Mouse (Mus musculus): ENCODE data around the gene Alox12b.

Gene Alox12b

DNA sequence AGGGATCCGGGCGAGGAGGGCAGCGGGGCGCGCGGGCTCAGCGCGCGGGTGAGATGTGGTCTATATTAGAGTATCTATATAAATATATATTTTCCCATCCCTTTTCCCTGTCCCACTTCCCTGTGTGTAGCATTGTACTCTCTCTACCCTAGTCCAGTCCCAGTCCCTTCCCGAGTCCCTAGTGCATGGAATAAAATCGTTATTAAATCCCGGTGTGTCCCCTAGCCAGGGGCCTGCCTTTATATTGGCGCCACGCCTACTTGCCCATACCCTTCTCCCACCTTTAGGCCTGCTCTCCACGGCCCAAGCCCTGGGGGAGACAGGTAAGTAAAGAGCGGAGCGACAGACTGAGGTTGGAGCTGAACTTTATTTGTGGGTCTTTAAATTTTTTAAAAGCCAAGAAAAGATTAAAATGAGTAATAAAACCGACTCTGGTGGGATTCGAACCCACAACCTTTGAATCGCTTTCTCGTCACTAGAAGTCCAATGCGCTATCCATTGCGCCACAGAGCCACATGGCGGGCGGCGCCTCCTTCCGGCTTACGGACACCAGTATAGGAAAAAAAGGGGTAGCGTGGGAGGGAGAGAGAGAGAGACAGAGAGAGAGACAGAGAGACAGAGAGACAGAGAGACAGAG is 33.6 kb upstream of the Alox12b start:
- in situ Hi-C loops (cut with MboI; ENCODE audit: low sequenced_read_pairs), result no loop called here

DNA sequence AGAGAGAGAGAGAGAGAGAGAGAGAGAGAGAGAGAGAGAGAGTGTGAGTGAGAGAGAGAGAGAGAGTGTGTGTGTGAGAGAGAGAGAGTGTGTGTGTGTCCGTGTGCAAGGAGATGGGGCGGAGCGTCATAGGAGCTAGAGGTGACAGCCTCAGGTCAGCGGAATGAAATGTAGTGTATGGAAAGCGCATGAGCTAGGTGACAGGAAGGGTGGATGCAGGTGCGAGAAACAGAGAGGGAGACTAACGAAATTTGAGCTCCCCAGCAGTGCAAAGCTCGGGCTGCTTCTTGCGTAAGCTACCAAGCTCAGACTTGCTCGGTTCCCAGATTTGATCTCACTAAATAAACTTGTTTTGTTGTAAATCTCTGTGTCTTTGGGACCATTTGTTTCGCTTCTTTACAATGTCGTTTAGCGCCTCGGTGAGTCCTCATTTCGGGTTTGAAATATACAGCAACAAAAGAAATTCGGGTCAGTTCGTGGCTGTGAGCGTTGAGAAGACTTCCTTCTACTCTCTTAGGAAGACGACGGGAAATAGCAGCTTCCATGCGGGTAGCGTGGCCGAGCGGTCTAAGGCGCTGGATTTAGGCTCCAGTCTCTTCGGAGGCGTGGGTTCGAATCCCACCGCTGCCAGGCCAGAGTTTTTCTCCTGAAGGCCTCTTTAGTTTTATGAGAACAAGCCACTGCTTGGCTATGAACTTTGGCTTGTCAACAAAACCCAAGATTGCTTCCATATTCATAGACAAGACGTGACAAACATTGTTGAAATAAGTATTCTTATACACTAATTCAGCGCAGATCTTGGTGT is 32.9 kb upstream of the Alox12b start:
- in situ Hi-C loops (cut with MboI; ENCODE audit: low sequenced_read_pairs), result no loop called here

DNA sequence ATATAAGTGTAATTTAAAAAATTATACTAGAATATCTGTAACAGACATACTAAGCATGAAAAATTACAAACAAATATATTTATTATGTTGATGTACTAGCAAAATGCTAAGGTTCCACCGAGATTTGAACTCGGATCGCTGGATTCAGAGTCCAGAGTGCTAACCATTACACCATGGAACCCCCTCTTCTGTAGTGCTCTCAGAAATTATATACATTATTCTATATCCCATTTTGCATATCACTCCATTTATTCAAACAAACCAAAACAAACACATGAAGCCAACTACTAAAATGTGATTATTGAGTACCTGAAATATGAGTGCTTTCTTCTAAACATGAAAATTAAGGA is 32.3 kb upstream of the Alox12b start:
- in situ Hi-C loops (cut with MboI; ENCODE audit: low sequenced_read_pairs), result no loop called here

DNA sequence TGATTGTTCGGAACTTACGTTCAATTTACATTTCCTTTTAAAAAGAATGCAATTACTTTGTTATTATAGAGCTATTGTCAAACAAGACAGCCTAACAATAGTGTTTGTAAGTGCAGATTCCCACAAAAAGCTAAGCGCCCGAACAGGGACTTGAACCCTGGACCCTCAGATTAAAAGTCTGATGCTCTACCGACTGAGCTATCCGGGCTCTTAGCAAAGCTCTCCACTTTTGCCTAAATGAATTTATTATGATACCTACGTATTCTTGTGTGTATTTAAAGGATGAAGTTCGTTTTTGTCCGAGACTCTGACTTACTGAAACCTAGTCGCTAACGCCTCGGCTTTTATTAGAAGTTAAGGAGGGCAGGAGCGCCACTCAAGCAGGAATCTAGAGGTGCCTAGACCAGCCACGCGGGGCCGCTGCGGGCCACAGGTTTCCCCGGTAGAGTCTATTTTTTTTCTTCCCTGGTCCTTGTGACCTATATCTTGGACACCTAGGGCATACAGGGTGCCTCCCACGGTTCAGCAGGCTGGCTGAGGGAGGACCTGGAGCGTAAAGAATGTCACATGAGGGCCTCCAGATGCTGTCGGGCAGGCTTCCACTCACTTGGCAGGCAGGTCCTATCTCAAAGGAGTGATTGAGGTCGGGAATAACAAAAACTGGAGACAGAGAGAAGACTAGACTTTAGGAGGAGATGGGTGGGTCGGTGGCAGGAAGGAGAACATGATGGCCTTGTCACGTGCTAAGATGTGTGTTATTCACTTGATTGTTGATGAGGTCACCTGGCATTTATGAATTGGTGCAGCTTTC is 31.5 kb upstream of the Alox12b start:
- in situ Hi-C loops (cut with MboI; ENCODE audit: low sequenced_read_pairs), result no loop called here

DNA sequence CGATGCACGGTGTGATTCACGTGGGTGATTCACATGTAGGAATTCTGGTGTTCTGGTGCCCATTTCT is 31.1 kb upstream of the Alox12b start, which contains the start of gene Aloxe3:
TSS of gene Aloxe3 (plus strand) at position 45 of the 67 bp plus-strand sequence.
- in situ Hi-C loops (cut with MboI; ENCODE audit: low sequenced_read_pairs), result no loop called here

DNA sequence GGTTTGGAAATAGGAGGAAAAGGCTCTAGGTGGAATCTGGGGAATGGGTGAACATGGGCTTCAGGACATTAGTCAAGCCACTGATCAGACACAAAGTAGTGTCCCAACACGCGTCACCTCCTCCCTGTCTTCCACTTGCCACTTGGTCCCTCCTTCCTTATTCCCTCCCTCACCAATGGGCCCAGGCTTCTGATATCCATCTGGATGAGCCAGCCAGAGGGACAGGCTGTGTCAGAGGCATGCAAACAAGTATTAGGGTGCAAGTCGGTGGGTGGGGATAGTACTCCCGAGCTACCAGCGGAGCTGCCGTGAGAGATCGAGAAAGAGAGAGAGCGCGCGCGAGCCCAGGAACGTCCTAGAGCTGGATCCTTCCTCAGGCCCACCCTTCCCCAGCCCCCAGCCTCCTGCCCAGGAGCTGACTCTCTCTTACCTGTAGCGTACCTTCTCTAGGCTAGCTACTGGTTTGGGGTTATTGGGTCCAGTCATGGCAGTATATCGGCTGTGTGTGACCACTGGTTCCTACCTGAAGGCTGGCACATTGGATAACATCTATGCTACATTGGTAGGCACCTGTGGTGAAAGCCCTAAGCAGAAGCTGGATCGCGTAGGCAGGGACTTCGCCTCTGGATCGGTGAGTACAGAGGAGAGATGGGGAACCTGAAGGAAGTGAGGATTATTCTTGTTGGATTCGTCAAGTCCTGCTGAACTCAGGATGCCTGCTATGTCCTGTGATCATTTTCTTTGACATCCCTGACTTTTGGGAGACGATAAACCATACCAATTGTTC is 30.7 kb upstream of the Alox12b start:
- in situ Hi-C loops (cut with MboI; ENCODE audit: low sequenced_read_pairs), result no loop called here

DNA sequence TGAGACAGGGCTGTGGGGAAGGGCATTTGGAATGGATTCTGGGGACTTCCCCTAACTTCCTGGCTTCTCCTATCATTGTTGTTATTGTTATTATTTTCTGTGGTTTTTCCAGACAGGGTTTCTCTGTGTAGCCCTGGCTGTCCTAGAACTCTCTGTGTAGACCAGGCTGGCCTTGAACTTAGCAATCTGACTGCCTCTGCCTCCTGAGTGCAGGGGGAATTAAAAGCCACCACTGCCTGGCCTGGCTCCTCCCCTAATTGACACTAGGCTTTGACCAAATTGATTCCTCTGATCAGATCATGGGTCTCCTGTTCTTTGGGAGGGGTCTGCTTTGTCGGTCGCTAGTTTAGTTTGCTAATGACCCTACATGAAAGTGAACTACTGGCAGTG is 30.1 kb upstream of the Alox12b start:
- in situ Hi-C loops (cut with MboI; ENCODE audit: low sequenced_read_pairs), result no loop called here

DNA sequence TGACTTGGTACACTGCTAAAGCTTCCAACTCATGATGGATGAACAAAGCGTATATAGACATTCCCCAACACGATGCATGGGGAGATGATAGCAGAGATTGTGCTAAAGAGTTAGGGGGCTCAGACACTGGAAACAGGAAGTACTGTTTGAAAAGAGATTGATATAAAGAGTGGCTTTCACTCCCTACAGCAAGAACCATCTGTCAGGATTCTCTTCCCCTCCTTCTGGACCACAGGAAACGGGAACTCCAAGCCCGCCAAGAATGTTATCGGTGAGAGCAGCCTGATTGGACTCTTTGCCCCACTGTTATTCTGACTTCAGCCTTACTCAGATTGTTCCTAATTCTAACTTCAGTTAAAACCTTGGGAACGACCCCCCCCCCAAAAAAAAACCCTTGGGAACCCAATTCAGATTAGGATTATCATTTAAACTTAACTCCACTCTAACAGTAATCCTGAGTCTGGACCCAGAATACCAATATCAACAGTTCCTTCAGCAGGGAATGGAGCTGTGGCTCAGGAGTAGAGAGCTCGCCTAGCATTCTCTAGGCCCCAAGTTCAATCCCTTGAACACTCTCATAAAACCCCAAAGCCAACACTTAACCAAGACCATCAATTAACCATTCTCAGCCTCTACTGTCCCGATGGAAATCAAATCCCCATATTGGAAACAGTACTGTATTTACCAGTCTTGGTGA is 28.2 kb upstream of the Alox12b start:
- in situ Hi-C loops (cut with MboI; ENCODE audit: low sequenced_read_pairs), result no loop called here

DNA sequence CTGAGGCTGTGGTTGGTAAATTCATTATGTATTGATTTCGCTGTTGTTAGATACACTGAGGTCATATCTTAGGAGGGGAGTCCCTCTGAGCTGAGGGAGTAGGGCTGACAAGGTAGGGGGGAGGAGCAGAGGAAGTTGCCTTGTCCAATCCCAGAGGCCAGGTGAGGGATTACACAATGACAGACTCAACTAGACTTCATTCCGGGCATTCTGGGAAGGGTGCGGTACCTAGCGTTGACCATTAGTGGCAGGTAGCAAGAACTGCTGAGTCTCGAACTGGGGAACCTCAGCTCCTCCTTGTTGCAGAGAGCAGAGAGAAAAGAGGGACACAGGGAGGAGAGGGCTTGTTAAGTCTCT is 23.2 kb upstream of the Alox12b start:
- in situ Hi-C loops (cut with MboI; ENCODE audit: low sequenced_read_pairs), result no loop called here

DNA sequence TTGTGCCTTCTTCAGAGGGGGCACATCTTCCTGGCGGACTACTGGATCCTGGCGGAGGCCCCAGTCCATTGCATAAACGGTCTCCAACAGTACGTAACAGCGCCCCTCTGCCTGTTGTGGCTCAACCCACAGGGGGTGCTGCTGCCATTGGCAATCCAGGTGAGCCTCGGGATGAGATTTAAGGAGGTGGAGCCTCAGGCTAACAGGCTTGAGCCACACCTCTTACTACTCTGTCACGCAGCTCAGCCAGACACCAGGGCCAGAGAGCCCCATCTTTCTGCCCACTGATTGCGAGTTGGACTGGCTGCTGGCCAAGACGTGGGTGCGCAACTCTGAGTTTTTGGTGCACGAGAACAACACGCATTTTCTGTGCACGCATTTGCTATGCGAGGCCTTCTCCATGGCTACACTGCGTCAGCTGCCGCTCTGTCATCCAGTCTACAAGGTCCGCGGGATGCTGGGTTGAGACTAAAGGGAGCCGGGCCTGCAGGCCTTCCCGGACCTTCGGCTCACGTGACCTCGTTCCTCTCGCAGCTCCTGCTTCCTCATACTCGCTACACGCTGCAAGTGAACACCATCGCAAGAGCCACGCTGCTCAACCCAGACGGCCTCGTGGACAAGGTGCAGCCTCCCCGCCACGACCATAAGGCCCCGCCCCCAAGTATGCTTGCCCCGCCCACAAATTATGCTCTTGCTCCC is 22.7 kb upstream of the Alox12b start:
- in situ Hi-C loops (cut with MboI; ENCODE audit: low sequenced_read_pairs), result no loop called here

DNA sequence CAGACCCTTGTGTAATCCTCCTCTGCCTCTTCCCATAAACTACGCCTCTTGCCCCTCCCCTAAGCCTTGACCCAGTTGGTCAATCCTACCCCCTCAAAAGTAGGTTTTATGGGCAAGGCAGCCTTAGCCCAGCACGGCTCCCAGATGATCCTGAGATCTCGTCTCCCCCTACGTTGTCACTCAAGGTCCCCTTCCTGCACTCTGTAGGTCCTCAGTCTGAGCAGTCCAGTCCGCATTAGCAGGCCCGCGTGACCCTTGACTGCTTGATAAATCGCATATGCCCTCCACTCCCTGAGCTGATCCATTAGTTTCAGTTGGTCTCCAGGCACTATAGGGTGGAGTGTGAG is 22.2 kb upstream of the Alox12b start:
- in situ Hi-C loops (cut with MboI; ENCODE audit: low sequenced_read_pairs), result no loop called here

DNA sequence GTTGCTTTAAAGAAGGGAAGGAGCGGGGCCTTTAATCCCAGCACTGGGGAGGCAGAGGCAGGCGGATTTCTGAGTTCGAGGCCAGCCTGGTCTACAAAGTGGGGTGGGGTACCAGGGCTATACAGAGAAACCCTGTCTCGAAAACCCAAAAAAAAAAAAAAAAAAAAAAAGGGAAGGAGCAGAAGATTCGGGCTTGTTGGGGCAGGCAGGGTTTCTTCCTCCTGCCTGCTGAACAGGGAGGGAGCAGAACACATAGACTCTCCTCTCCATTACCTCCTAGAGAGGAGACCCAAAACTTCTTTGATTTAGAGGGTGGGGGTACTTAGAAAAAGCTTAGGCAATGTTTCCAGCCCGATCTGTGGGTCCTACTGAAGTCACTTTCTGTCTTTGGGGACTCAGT is 21.4 kb upstream of the Alox12b start:
- in situ Hi-C loops (cut with MboI; ENCODE audit: low sequenced_read_pairs), result no loop called here

DNA sequence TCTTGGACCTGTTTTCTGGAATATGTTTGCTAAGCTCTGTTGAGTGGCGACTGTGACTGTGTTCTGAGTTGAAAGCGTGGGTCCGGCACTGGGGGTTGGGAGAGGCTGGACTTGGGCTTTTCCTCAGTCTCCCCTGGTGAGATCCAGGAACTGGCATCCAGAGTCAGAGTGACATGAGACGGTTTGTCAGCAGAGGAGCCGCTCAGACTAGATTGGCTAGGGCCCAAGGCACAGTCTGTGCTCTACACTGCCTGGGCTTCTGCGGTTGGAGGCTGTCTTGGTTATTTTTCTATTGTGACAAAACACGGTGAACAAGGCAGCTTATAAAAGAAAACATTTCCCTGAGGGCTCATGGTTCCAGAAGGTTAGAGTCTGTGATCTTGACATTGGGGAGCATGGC is 9.2 kb upstream of the Alox12b start:
- in situ Hi-C loops (cut with MboI; ENCODE audit: low sequenced_read_pairs), result no loop called here

DNA sequence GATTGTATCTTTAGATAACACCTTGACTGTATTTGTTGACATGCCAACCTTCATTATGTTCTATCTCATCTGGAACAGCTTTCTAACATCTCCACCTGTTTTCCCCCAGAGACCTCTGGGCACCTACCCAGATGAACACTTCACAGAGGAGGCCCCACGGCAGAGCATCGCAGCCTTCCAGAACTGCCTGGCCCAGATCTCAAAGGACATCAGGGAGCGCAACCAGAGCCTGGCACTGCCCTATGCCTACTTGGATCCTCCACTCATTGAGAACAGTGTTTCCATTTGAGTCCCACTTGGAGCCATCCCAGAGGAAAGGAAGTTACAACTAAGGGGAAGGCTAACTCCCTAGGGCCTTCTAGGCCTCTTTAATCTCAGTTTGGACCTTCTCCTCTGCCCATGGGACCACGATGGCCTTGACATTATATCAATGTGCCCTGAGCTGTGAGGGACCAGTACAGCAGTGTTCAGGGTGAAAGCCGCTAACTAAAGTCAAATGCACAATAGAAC is 8.3 kb upstream of the Alox12b start:
- in situ Hi-C loops (cut with MboI; ENCODE audit: low sequenced_read_pairs), result no loop called here

DNA sequence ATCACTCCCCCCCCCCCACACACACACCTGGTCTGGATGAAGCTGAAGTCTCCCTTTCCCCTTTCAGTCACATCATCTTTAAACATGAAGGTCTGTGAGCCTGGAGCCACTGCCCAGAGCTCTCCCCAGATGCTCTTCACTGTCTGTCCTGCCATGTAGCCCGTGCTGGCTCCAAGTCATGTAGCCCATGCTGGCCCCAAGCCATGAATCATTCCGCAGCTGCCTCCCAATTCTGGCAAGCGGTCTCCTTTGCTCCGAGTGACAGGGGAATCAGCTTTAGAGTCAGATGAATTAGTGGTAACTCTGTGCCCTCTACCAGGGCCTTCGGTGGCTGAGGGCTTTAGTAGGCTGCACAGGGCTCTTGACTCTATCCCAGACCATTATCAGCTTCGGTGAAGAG is 7.1 kb upstream of the Alox12b start:
- in situ Hi-C loops (cut with MboI; ENCODE audit: low sequenced_read_pairs), result no loop called here

DNA sequence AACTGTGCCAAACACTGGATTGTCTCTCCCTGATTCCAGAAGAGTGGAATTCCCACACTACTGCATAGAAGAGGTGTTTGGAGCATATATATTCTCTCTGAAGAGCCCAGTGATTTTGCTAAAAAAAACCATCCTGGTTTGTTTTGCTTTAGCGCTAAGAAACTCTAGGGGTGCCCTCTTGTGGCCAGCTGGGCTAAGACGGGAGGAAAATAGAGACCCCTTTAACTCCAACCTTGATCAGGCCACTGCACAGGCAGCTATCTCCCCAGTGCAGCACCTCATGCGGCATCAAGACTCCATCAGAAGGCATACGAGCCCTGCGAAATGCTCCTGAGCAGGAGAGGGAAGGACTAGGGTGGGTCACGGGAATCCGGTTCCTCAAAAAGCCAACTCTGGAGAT is 6.3 kb upstream of the Alox12b start:
- in situ Hi-C loops (cut with MboI; ENCODE audit: low sequenced_read_pairs), result no loop called here

DNA sequence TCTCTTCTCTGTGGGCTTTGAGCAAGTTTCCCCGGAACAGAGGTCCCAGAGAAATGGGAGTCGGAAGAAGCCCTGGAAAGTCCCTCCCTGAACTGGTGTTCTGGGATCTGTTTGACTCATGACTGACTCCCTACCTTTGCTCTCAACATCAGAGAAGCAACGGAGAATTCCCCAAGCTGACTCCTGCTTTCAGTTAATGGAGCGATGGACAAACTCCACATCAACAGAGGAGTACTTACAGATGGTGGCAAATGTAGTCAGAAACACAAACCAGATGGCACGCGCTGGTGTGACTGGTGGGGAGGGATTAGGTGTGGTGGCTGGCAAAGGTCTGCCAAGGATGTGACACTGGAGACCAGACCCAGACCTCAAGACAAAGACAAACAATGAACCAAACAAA is 5.8 kb upstream of the Alox12b start:
- in situ Hi-C loops (cut with MboI; ENCODE audit: low sequenced_read_pairs), result no loop called here

DNA sequence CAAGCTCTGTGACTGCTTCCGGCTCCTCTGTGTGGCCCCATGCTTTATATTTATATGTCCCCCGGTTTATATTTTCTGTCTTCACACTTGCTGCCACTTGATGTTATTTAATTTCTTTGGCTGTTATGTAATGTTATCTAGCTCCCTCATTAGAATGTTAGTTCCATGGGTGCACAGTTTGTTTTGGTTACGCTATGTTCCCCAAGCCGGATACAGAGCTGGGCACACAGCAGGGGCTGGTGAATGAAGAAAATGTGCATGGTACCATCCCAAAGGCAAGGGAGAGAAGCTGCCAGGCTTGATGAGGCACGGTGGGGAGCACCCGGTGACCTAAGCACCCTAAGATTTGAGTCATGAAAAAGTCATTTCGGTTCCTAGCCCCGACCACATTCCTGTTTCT is 3.0 kb upstream of the Alox12b start:
- in situ Hi-C loops (cut with MboI; ENCODE audit: low sequenced_read_pairs), result no loop called here

DNA sequence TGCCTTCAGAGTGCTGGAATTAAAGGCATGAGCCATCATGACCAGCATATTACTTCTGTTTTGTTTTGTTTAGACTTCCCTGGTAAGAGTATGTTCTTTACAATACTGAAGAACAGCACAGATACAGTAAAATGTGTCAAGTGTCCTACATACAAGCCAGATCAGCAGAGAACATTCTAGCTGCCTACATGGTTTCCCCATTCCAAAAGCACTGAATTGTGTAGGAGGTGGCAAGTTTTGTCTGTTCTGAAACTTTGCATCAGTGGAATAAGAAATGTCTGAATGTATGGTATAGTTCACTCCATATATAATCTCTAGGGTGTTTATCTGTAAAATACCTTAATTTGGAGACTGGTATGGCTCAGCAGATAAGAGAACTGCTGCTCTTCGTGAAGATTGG is 1.4 kb upstream of the Alox12b start:
- in situ Hi-C loops (cut with MboI; ENCODE audit: low sequenced_read_pairs), result no loop called here

DNA sequence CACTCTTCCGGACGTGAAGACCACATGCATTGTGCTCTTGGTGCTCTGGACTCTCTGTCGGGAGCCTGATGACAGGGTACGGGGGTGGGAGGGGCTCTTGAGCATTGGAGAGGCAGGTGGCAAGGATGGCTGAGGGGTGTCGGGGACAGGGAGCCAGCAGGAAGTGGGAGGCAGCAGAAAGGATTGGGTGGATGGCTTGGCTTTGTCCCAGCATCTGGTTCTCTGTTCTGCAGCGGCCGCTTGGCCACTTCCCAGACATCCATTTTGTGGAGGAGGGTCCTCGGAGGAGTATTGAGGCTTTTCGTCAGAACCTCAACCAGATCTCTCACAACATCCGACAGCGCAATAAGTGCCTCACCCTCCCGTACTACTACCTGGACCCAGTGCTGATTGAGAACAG is 12.5 kb downstream of the Alox12b start:
- in situ Hi-C loops (cut with MboI; ENCODE audit: low sequenced_read_pairs), result no loop called here

DNA sequence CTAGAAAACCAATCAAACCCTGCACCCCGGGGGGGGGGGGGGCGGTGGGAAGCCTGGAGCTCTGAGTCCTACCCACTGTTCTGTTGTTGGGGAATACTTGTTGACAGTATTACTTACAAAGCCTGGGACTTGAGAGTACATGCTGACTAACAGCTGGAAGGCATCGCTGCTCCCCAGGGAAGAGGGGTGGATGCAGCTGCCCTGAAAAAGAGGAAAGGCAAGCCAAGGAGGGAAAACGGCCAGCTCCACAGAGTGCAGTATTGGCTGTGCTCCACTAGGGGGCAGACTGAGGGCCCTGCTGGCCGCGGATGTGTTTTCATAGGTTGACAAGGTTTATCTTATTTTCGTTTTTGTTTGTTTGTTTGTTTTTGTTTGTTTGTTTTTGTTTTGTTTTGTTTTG is 14.8 kb downstream of the Alox12b start:
- in situ Hi-C loops (cut with MboI; ENCODE audit: low sequenced_read_pairs), result no loop called here

Measured in CH12F3 (cell line).